Mouse (Mus musculus): Measurements from ENCODE around the gene Ttc6.

GRCm38 (mm10) chr12:57764720-57765119 is 200.8 kb downstream of the Ttc6 start:
- TF ChIP-seq CTCF (IDR thresholded peaks at IDR 0.05; ENCODE audit: control insufficient read depth, insufficient read depth, insufficient read length) (no peak), MYOG (IDR thresholded peaks at IDR 0.05; ENCODE audit: control insufficient read depth, extremely low read depth, insufficient read length) (no peak), MAX (IDR thresholded peaks at IDR 0.05) (no peak), USF1 (IDR thresholded peaks at IDR 0.05; ENCODE audit: low read depth) (no peak), MYOD1 (IDR thresholded peaks at IDR 0.05; ENCODE audit: control insufficient read depth, insufficient read length, low read depth) (no peak)

Data from C2C12 (cell line).